Mouse (Mus musculus) MEL (cell line): ENCODE data around the gene Per1.

Experiments used
- CTCF ChIP-seq, 3 experiments: IDR thresholded peaks in 2 of 3; conservative IDR thresholded peaks in 1 of 3; 2 replicates each; pipeline ENCODE4 v1.5.1; 2011 to 2012; ENCODE audit warnings: low read length in 3 of 3, low read depth in 2 of 3, mild to moderate bottlenecking in 2 of 3, improper control_type of control experiment in 1 of 3, inconsistent platforms in 1 of 3, mixed read lengths in 1 of 3, moderate library complexity in 1 of 3; ENCODE audit not compliant: control insufficient read depth in 1 of 3, insufficient read depth in 1 of 3, poor library complexity in 1 of 3, severe bottlenecking in 1 of 3
- EP300 ChIP-seq, 2 experiments: IDR thresholded peaks; 2 replicates each; pipeline ENCODE4 v1.6.1; 2011; ENCODE audit warnings: improper control_type of control experiment in 2 of 2, low read length in 2 of 2, low read depth in 1 of 2, mild to moderate bottlenecking in 1 of 2
- MAX ChIP-seq: IDR thresholded peaks from 2 replicates; pipeline ENCODE4 v1.6.1; 2011; ENCODE audit warnings: low read length, improper control_type of control experiment
- MAZ ChIP-seq: IDR thresholded peaks from 2 replicates; pipeline ENCODE4 v1.6.1; 2012; ENCODE audit warnings: low read depth, mild to moderate bottlenecking, inconsistent platforms, low read length, improper control_type of control experiment
- MEF2A ChIP-seq: IDR thresholded peaks from 2 replicates; pipeline ENCODE4 v1.6.1; 2014; ENCODE audit warnings: low read depth, mild to moderate bottlenecking, inconsistent platforms, low read length, improper control_type of control experiment; ENCODE audit not compliant: poor library complexity, insufficient replicate concordance, severe bottlenecking; ENCODE audit errors: extremely low read depth
- NELFE ChIP-seq: IDR thresholded peaks from 2 replicates; pipeline ENCODE4 v1.6.1; 2011; ENCODE audit warnings: low read depth, low read length, improper control_type of control experiment
- POLR2A ChIP-seq, 2 experiments: IDR thresholded peaks; 2 replicates each; pipeline ENCODE4 v1.6.1; 2011 to 2012; ENCODE audit warnings: low read length in 2 of 2, mild to moderate bottlenecking in 2 of 2, control low read depth in 1 of 2, improper control_type of control experiment in 1 of 2, low read depth in 1 of 2, moderate library complexity in 1 of 2; ENCODE audit not compliant: control insufficient read depth in 1 of 2, insufficient read depth in 1 of 2, poor library complexity in 1 of 2
- RAD21 ChIP-seq: IDR thresholded peaks from 2 replicates; pipeline ENCODE4 v1.6.1; 2011; ENCODE audit warnings: mild to moderate bottlenecking, low read depth, low read length, improper control_type of control experiment
- SIN3A ChIP-seq: IDR thresholded peaks from 2 replicates; pipeline ENCODE4 v1.6.1; 2012; ENCODE audit warnings: low read length, improper control_type of control experiment, inconsistent platforms
- SMC3 ChIP-seq: IDR thresholded peaks from 2 replicates; pipeline ENCODE4 v1.6.1; 2011; ENCODE audit warnings: low read depth, low read length, improper control_type of control experiment
- TAL1 ChIP-seq: IDR thresholded peaks from 2 replicates; pipeline ENCODE4 v1.6.1; 2012; ENCODE audit warnings: mild to moderate bottlenecking, inconsistent platforms, low read length, moderate library complexity, mixed read lengths

- no peak for TF ChIP-seq MEF2A
- TF ChIP-seq POLR2A (IDR thresholded peaks at IDR 0.05; ENCODE audit: control insufficient read depth in 1 of 2, insufficient read depth in 1 of 2, low read depth in 1 of 2, low read length in 2 of 2, poor library complexity in 1 of 2) = no peak
- TF ChIP-seq TAL1 = no peak
- no peak for TF ChIP-seq SIN3A
- no peak for TF ChIP-seq MAX
- TF ChIP-seq SMC3 = no peak
- no peak for TF ChIP-seq CTCF (IDR thresholded peaks at IDR 0.05 in 2 of 3, conservative IDR thresholded peaks at IDR 0.05 in 1 of 3; ENCODE audit: control insufficient read depth in 1 of 3, insufficient read depth in 1 of 3, low read depth in 2 of 3, low read length in 3 of 3, poor library complexity in 1 of 3, severe bottlenecking in 1 of 3)
- TF ChIP-seq MAZ = no peak
- no peak for TF ChIP-seq NELFE
- no peak for TF ChIP-seq EP300 (IDR thresholded peaks at IDR 0.05; ENCODE audit: low read depth in 1 of 2, low read length in 2 of 2)
- no peak for TF ChIP-seq RAD21
Observed at GRCm38 (mm10) chr11:69102403-69102725, 7.3 kb downstream of the Per1 start.
